In the genomic region with DNA sequence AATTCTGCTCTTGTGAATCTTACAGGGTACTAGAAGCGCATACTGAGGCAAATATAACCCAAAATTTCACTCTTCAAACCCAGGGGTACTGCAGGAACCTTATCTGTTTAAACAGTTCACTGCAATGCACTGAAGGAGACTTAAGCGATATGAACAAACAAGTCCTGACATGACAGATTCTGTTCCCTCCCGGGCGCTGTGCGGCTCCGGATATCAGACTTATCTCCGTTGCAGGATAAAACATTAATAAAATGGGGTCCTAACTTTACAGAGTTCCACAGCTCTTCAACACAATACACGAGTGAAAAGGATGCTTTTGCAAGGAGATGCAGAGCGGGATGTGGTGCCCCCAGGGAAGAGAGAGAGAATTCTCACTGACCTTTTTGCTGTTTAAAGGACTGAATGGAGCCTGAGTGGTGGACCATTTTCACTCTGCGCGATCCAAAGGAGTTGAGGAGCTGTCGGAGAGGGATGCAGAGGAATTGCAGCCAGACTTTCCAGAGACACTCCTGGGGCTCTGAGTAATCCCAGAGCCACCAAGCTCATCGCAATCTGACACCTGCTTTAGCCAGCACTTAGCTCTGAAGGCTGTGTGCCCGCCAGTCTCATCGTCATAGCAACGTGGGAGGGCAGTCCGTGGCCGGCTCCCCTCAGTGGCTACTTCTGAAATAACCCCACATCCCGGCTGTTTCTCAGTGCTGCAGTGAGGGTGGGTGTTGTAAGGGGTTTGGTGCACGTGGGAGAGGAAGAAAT, we compare ENCODE assay signal across 9 mouse cellular contexts. TPM values are rescaled to one million over a fixed set of nuclear protein-coding genes. Genes with fewer than 3 reads are reported as not detected.
DNase-seq lines count a peak whose midpoint lies in the region; ATAC-seq and TF ChIP-seq lines count a peak whose summit lies in the region.
"Had no signal": no experiment of that assay in that cellular context is flagged by ENCODE, and none has a peak within 500 bp of the region (broad histone marks: within the 10 kb centered on the region; RNA-seq: fewer than 3 reads in every experiment).

No protein-coding gene starts in this region.

- TF ChIP-seq EP300 in lung, postnatal 0 days (IDR thresholded peaks at IDR 0.05), result no peak

- DNase-seq in lung, postnatal 0 days (ENCODE audit: low spot score), result peak; percentile 4
- no peak for DNase-seq in lung, postnatal 36 days
- DNase-seq in embryonic facial prominence, embryonic 14.5 days (ENCODE audit: low spot score), result peak; percentile 63
- DNase-seq in layer of hippocampus, postnatal 14 days (ENCODE audit: low spot score in 2 of 2), result peak; percentile 39 to 47
- peak; percentile 7 for DNase-seq in testis, postnatal 14 days (ENCODE audit: low spot score)

- H3K36me3 ChIP-seq in lung, postnatal 0 days (ENCODE audit: insufficient read depth, low read length), result no peaks in the 10 kb centered on the region
- H3K36me3 ChIP-seq in embryonic facial prominence, embryonic 14.5 days (ENCODE audit: control insufficient read depth, insufficient read depth, low read length), result no peaks in the 10 kb centered on the region
- no peaks in the 10 kb centered on the region for H3K36me3 ChIP-seq in heart, embryonic 12.5 days
- H3K36me3 ChIP-seq in midbrain, embryonic 15.5 days (replicated peaks), result no peaks in the 10 kb centered on the region

- no peak for ATAC-seq in lung, postnatal 0 days
- peak; percentile 93 for ATAC-seq in embryonic facial prominence, embryonic 14.5 days (ENCODE audit: low read depth)
- ATAC-seq in heart, embryonic 12.5 days (ENCODE audit: insufficient number of reproducible peaks, low FRiP score), result peak; percentile 42; the same call in 1 of the 2 replicates
- ATAC-seq in midbrain, embryonic 15.5 days (replicated peaks), result peak; percentile 98
- no peak for ATAC-seq in megakaryocyte-erythroid progenitor cell, adult 5-6 weeks (replicated peaks; ENCODE audit: low FRiP score, low TSS enrichment, poor library complexity, severe bottlenecking)

- H3K27me3 ChIP-seq in lung, postnatal 0 days (replicated peaks; ENCODE audit: insufficient read depth, low read length), result no peaks in the 10 kb centered on the region
- no peaks in the 10 kb centered on the region for H3K27me3 ChIP-seq in embryonic facial prominence, embryonic 14.5 days (replicated peaks; ENCODE audit: control insufficient read depth, insufficient read depth, low read length)
- no peaks in the 10 kb centered on the region for H3K27me3 ChIP-seq in heart, embryonic 12.5 days (replicated peaks)
- no peaks in the 10 kb centered on the region for H3K27me3 ChIP-seq in midbrain, embryonic 15.5 days (replicated peaks)

- WGBS in lung, postnatal 0 days, result 5% methylated on average over 20 of the region's 20 CpGs
- WGBS in embryonic facial prominence, embryonic 14.5 days, result 7% methylated on average over 20 of the region's 20 CpGs
- WGBS in heart, embryonic 12.5 days, result 7% methylated on average over 20 of the region's 20 CpGs
- WGBS in midbrain, embryonic 15.5 days, result 4% methylated on average over 20 of the region's 20 CpGs

- no peaks in the 10 kb centered on the region for H3K9me3 ChIP-seq in lung, postnatal 0 days (ENCODE audit: low read length)
- no peaks in the 10 kb centered on the region for H3K9me3 ChIP-seq in embryonic facial prominence, embryonic 14.5 days (ENCODE audit: control insufficient read depth, low read length)
- H3K9me3 ChIP-seq in heart, embryonic 12.5 days (replicated peaks), result no peaks in the 10 kb centered on the region
- H3K9me3 ChIP-seq in midbrain, embryonic 15.5 days, result no peaks in the 10 kb centered on the region

- no peak overlapping the region for H3K9ac ChIP-seq in lung, postnatal 0 days (replicated peaks; ENCODE audit: low read depth)
- 0 out of 2 replicates have a peak overlapping the region, but pooled peaks have one; percentile 27 for H3K9ac ChIP-seq in embryonic facial prominence, embryonic 14.5 days (ENCODE audit: low read depth, low read length)
- H3K9ac ChIP-seq in heart, embryonic 12.5 days, result no peak overlapping the region
- peak overlapping the region; percentile 37 for H3K9ac ChIP-seq in midbrain, embryonic 15.5 days

- H3K4me1 ChIP-seq in lung, postnatal 0 days (ENCODE audit: insufficient read depth, low read depth, low read length), result no peaks in the 10 kb centered on the region
- no peaks in the 10 kb centered on the region for H3K4me1 ChIP-seq in embryonic facial prominence, embryonic 14.5 days (ENCODE audit: control insufficient read depth, insufficient read depth, low read length)
- H3K4me1 ChIP-seq in heart, embryonic 12.5 days (replicated peaks), result peaks cover 6% of the 10 kb centered on the region; the same call in 1 of the 2 replicates
- peaks cover 11% of the 10 kb centered on the region for H3K4me1 ChIP-seq in midbrain, embryonic 15.5 days

- no peak for TF ChIP-seq CTCF in lung, postnatal 0 days (IDR thresholded peaks at IDR 0.05)

- no peak overlapping the region for H3K27ac ChIP-seq in lung, postnatal 0 days (ENCODE audit: low read length)
- no peak overlapping the region for H3K27ac ChIP-seq in embryonic facial prominence, embryonic 14.5 days (replicated peaks; ENCODE audit: low read depth, low read length)
- no peak overlapping the region for H3K27ac ChIP-seq in heart, embryonic 12.5 days (ENCODE audit: poor library complexity, severe bottlenecking)
- H3K27ac ChIP-seq in midbrain, embryonic 15.5 days, result no peak overlapping the region

- H3K4me2 ChIP-seq in lung, postnatal 0 days (replicated peaks; ENCODE audit: low read depth, low read length), result no peak overlapping the region; the same call in 1 of the 2 replicates
- H3K4me2 ChIP-seq in embryonic facial prominence, embryonic 14.5 days (ENCODE audit: low read depth, low read length), result peak overlapping the region; percentile 61
- H3K4me2 ChIP-seq in heart, embryonic 12.5 days, result peak overlapping the region; percentile 70
- H3K4me2 ChIP-seq in midbrain, embryonic 15.5 days, result peak overlapping the region; percentile 74

- no peak overlapping the region for H3K4me3 ChIP-seq in lung, postnatal 0 days (ENCODE audit: low read depth, low read length)
- peak overlapping the region; percentile 32 for H3K4me3 ChIP-seq in embryonic facial prominence, embryonic 14.5 days (ENCODE audit: low read depth, low read length)
- H3K4me3 ChIP-seq in heart, embryonic 12.5 days, result peak overlapping the region; percentile 38
- H3K4me3 ChIP-seq in midbrain, embryonic 15.5 days, result peak overlapping the region; percentile 47

RNA-seq across cellular contexts. Expression of gene Ano3, which starts 0.9 kb away (rescaled TPM):
- 0.06 TPM in 1 of 2 replicates, not detected in the other for polyA plus RNA-seq in lung, postnatal 0 days (2015; fragmentation: Nextera tagmentation; extraction: Ambion mirVana)
- polyA plus RNA-seq in embryonic facial prominence, embryonic 14.5 days (2014; fragmentation: Nextera tagmentation; extraction: Ambion mirVana), result 0.78 and 0.81 TPM in 2 replicates
- polyA plus RNA-seq in heart, embryonic 12.5 days (2016; fragmentation: Nextera tagmentation; extraction: Ambion mirVana), result 0.36 and 0.63 TPM in 2 replicates
- 10 to 100 TPM; 30.8 to 31.2 TPM for total RNA-seq in layer of hippocampus, postnatal 14 days (2021)
- 0.68 and 1.2 TPM in 2 replicates for polyA plus RNA-seq in midbrain, embryonic 15.5 days (2015; fragmentation: Nextera tagmentation; extraction: Ambion mirVana)
- not detected in 2 replicates for total RNA-seq in megakaryocyte-erythroid progenitor cell, adult 5-6 weeks (2014; fragmentation: Nextera tagmentation)
- not detected in 2 replicates for total RNA-seq in megakaryocyte-erythroid progenitor cell, adult 5-6 weeks (2017)
- polyA plus RNA-seq: spleen, adult 2 months had no signal

Comparison
In these comparisons a context has a peak if more than half of its experiments do, and no peak if none do; other contexts are left out.
1. ATAC-seq: peak in embryonic facial prominence, embryonic 14.5 days (single experiment), heart, embryonic 12.5 days (single experiment) and midbrain, embryonic 15.5 days (single experiment); none in lung, postnatal 0 days (single experiment) and megakaryocyte-erythroid progenitor cell, adult 5-6 weeks (single experiment).
2. H3K9ac ChIP-seq: peak in embryonic facial prominence, embryonic 14.5 days (single experiment) and midbrain, embryonic 15.5 days (single experiment); none in lung, postnatal 0 days (single experiment) and heart, embryonic 12.5 days (single experiment).